Mouse (Mus musculus) C2C12 (cell line): ENCODE results near the gene Enpp6. TPM values are rescaled to one million over a fixed set of nuclear protein-coding genes. Genes with fewer than 3 reads are reported as not detected.

Experiments
- H3K27me3 ChIP-seq: one replicate; pipeline ENCODE4 v1.6.1; 2011; ENCODE audit not compliant: control insufficient read depth, insufficient read depth, insufficient read length
- H3K36me3 ChIP-seq: one replicate; pipeline ENCODE4 v1.6.1; 2011; ENCODE audit not compliant: control insufficient read depth, insufficient read depth
- H3K4me3 ChIP-seq: one replicate; pipeline ENCODE4 v1.5.1; 2011; ENCODE audit warnings: mild to moderate bottlenecking, control low read depth; ENCODE audit not compliant: poor library complexity, insufficient read depth, severe bottlenecking
- H3K79me2 ChIP-seq: one replicate; pipeline ENCODE4 v1.6.1; 2011; ENCODE audit not compliant: control insufficient read depth, insufficient read depth
- H3K79me3 ChIP-seq: one replicate; pipeline ENCODE4 v1.6.1; 2011; ENCODE audit warnings: low read depth, control low read depth
- H3ac ChIP-seq: one replicate; pipeline ENCODE3; 2011; ENCODE audit warnings: low read depth; ENCODE audit not compliant: control insufficient read depth, insufficient read length
- CEBPB ChIP-seq: IDR thresholded peaks from one replicate; pipeline ENCODE4 v1.6.1; 2011; ENCODE audit warnings: low read depth, mild to moderate bottlenecking, control low read depth, moderate library complexity
- CTCF ChIP-seq: IDR thresholded peaks from one replicate; pipeline ENCODE4 v1.5.1; 2011; ENCODE audit not compliant: control insufficient read depth, insufficient read depth, insufficient read length
- FOSL1 ChIP-seq: IDR thresholded peaks from one replicate; pipeline ENCODE4 v1.8.0; 2011; ENCODE audit warnings: mild to moderate bottlenecking, low read length; ENCODE audit not compliant: poor library complexity, insufficient read depth, severe bottlenecking
- MAX ChIP-seq: IDR thresholded peaks from one replicate; pipeline ENCODE4 v1.6.1; 2011; ENCODE audit warnings: mild to moderate bottlenecking, control low read depth
- MYOD1 ChIP-seq: IDR thresholded peaks from one replicate; pipeline ENCODE4 v1.6.1; 2011; ENCODE audit warnings: low read depth; ENCODE audit not compliant: control insufficient read depth, insufficient read length
- MYOG ChIP-seq: IDR thresholded peaks from one replicate; pipeline ENCODE4 v1.6.1; 2011; ENCODE audit not compliant: control insufficient read depth, insufficient read length; ENCODE audit errors: extremely low read depth
- USF1 ChIP-seq: IDR thresholded peaks from one replicate; pipeline ENCODE4 v1.6.1; 2011; ENCODE audit warnings: low read depth, mild to moderate bottlenecking, control low read depth, moderate library complexity
- polyA plus RNA-seq: library from polyadenylated mRNA; unstranded; fragments of >200 nt; fragmentation: generic; extraction: Trizol; gene quantifications from one replicate; pipeline ENCODE4 v1.2.1, GENCODE M21; 2012; ENCODE audit warnings: missing spikeins

Gene Enpp6
- polyA plus RNA-seq, 1 experiment: not detected

DNA sequence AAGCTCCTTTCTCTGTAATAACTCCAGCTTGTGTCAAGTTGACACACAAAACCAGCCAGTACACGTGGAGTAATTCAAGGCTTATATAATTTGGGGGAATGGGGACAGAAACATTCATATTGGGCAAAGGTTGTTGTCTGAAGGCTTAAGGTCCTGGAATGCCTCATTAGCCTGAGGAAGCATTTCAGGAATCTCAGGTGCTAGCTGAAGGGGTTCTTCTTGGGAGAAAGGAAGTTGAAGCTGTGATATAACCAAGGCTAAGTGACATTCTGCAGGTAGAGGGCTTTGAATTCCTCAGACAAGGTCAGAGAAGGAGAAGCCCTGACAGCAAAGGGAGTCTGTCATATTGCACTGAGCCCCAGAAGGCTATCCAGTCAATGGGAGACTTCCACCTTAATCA, 133.2 kb downstream of the Enpp6 start:
- Histone ChIP-seq H3K79me3 (no peaks in the 10 kb centered on the region), H3K4me3 (no peak overlapping the region), H3K79me2 (no peaks in the 10 kb centered on the region), H3ac (no peak overlapping the region), H3K27me3 (no peaks in the 10 kb centered on the region), H3K36me3 (no peaks in the 10 kb centered on the region)
- TF ChIP-seq USF1 (no peak), MYOG (no peak), MAX (no peak), MYOD1 (no peak)

DNA sequence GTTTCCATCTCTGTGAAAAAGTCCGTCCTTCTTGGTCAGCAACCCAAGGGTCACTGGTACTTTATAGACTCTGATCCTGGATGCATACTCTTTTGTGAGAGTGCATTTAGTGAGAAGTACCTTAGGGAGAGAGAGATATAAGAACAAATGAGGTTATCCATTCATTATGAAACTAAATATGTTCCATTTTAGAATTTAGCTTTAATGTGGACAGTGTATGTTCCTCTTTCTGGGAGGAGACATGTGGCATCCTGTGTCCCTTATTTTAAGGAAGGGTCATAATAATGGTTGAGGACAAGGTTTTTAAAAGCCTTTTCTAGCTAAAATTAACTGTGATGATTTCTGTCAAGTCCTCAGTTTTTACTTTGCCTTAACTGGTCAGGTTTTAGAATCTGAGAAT, 142.2 kb downstream of the Enpp6 start:
- Histone ChIP-seq H3K79me3 (no peaks in the 10 kb centered on the region), H3K4me3 (no peak overlapping the region), H3K27me3 (peaks cover 7% of the 10 kb centered on the region), H3ac (no peak overlapping the region), H3K36me3 (no peaks in the 10 kb centered on the region), H3K79me2 (no peaks in the 10 kb centered on the region)
- no peak for TF ChIP-seq FOSL1
- TF ChIP-seq MYOG: no peak
- TF ChIP-seq CEBPB: no peak
- TF ChIP-seq CTCF: no peak
- TF ChIP-seq MYOD1: no peak
- no peak for TF ChIP-seq MAX
- TF ChIP-seq USF1: no peak

DNA sequence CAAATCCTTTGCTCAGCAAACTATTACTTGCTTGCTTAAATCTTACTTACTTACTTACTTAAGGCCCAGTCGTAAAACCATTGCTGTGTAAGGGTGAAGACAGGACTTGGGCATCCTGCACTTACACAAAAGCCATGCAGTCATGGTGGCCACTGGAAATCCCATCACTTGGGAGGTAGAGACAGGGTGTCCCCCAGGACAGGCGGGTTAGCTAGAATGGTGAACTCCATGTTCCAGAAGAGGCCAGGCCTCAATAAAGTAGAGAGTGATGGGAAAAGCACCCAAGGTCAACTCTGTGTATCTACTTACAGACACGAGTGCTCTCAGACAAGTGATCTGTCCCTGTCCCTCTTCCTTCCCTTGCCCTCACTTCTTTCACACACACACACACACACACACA, 146.7 kb downstream of the Enpp6 start:
- no peaks in the 10 kb centered on the region for H3K79me2 ChIP-seq

DNA sequence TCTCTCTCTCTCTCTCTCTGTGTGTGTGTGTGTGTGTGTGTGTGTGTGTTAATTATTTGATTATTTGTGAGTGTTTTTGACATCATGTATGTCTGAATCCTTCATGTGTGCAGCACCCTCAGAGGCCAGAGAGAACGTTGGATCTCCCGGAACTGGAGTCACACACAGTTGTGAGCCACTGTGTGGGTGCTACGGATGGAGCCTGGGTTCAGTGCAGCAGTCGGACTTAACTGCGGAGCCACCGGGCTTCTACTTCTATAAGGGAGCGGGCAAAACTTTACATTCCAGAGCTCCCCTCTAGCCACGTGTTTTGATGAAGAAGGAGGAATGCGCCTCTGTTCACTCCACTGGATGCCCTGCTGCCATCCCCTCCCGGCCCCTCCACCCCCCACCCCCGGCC, 148.0 kb downstream of the Enpp6 start:
- no peaks in the 10 kb centered on the region for H3K79me3 ChIP-seq
- H3K36me3 ChIP-seq: no peaks in the 10 kb centered on the region
- H3K79me2 ChIP-seq: no peaks in the 10 kb centered on the region
- no peak overlapping the region for H3K4me3 ChIP-seq
- H3ac ChIP-seq: no peak overlapping the region
- TF ChIP-seq FOSL1: no peak
- no peak for TF ChIP-seq USF1
- TF ChIP-seq CTCF: no peak
- TF ChIP-seq MAX: no peak
- TF ChIP-seq MYOD1: no peak
- TF ChIP-seq CEBPB: no peak
- TF ChIP-seq MYOG: no peak
- H3K27me3 ChIP-seq: peaks cover 17% of the 10 kb centered on the region

More for the DNA sequence above, 146.7 kb downstream of the Enpp6 start:
- no peaks in the 10 kb centered on the region for H3K79me3 ChIP-seq
- no peak for TF ChIP-seq MYOD1
- TF ChIP-seq MAX: no peak
- no peak for TF ChIP-seq CTCF
- TF ChIP-seq CEBPB: no peak
- no peak for TF ChIP-seq USF1
- TF ChIP-seq MYOG: no peak
- TF ChIP-seq FOSL1: no peak
- no peak overlapping the region for H3ac ChIP-seq
- no peak overlapping the region for H3K4me3 ChIP-seq
- H3K27me3 ChIP-seq: peaks cover 13% of the 10 kb centered on the region
- no peaks in the 10 kb centered on the region for H3K36me3 ChIP-seq

DNA sequence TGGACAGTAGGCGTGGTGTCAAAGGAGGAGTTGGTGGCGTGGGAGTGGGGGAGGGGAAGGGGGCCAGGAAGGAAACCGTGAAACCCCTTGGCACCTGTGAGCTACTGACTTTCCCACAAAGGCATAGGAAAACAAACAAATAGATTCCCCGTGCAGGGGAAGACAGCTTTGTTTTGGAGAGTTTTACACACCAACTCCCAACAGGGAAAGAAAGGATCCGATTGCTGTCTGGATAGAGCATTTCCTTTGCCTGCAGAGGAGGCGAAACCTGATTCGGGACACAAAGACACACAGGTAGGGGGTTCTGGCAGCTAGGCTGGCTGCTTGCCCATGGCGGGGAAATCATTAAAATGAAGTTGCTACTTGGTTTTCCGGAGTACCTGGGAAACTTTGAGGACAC, 148.9 kb downstream of the Enpp6 start:
- no peaks in the 10 kb centered on the region for H3K79me3 ChIP-seq
- H3ac ChIP-seq: no peak overlapping the region
- H3K36me3 ChIP-seq: no peaks in the 10 kb centered on the region
- peaks cover 17% of the 10 kb centered on the region for H3K27me3 ChIP-seq
- H3K4me3 ChIP-seq: no peak overlapping the region
- H3K79me2 ChIP-seq: no peaks in the 10 kb centered on the region
- TF ChIP-seq MYOG (no peak), USF1 (no peak), FOSL1 (no peak), CTCF (no peak), CEBPB (no peak), MYOD1 (no peak), MAX (no peak)

DNA sequence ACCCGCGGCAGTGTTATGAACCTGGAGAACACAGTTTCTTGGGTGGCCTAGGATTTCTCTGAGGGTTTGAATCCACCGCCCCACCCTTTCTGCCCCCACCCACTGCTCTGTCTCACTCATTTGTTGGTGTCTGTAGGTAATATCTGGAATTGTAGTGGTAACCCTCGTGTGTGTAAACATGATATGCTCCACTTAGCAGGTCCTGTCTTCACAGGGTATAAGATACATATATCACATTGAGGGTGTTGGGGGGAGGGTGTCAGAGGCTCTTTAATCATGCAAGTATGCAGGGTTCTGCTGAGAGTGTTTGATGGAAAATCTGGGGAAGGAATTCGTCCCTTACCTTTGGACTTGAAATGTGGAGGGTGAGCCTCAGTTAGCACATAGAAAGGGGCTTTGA, 149.4 kb downstream of the Enpp6 start:
- no peaks in the 10 kb centered on the region for H3K36me3 ChIP-seq
- no peak overlapping the region for H3K4me3 ChIP-seq
- no peaks in the 10 kb centered on the region for H3K79me2 ChIP-seq
- H3K27me3 ChIP-seq: peaks cover 17% of the 10 kb centered on the region
- TF ChIP-seq CEBPB (no peak), MYOD1 (no peak), MAX (no peak), CTCF (no peak), USF1 (no peak), FOSL1 (no peak)
- no peak overlapping the region for H3ac ChIP-seq
- H3K79me3 ChIP-seq: no peaks in the 10 kb centered on the region

DNA sequence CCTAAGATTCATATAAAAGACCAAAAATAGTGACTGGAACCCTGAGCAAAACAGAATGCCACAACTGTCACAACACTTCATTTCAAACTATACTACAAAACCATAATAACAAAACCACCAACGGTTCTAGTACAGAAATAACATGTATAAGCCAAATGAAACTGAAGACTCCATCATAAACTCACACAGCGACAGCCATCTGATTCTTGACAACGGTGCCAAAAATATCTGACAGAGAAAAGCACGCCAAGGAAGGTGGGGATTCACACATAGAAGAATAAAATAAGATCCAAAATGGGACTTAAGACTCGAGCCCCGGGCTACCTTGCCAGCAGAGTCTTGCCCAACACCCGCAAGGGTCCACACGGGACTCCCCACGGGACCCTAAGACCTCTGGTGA, 158.6 kb downstream of the Enpp6 start:
- no peaks in the 10 kb centered on the region for H3K27me3 ChIP-seq
- H3K36me3 ChIP-seq: no peaks in the 10 kb centered on the region
- no peak overlapping the region for H3K4me3 ChIP-seq
- no peak overlapping the region for H3ac ChIP-seq
- TF ChIP-seq USF1: no peak
- no peak for TF ChIP-seq FOSL1
- TF ChIP-seq MYOG: no peak
- TF ChIP-seq CEBPB: no peak
- TF ChIP-seq MAX: no peak
- TF ChIP-seq CTCF: no peak
- TF ChIP-seq MYOD1: no peak
- no peaks in the 10 kb centered on the region for H3K79me2 ChIP-seq
- H3K79me3 ChIP-seq: no peaks in the 10 kb centered on the region

Other genes with a start within 250 kb of the Enpp6 start
- 7.6 TPM for gene Irf2, start 247.2 kb upstream of the Enpp6 start, polyA plus RNA-seq